Mouse (Mus musculus) ES-Bruce4 (cell line): ENCODE results near the gene Izumo1r. TPM values are rescaled to one million over a fixed set of nuclear protein-coding genes. Genes with fewer than 3 reads are reported as not detected.

Experiments
- H3K27ac ChIP-seq: 2 replicates; pipeline ENCODE4 v1.5.1; 2012; ENCODE audit warnings: low read length, inconsistent platforms; ENCODE audit not compliant: insufficient read depth
- H3K27me3 ChIP-seq: 2 replicates; pipeline ENCODE4 v1.6.1; 2012; ENCODE audit warnings: mild to moderate bottlenecking, low read length, inconsistent platforms; ENCODE audit not compliant: control insufficient read depth, poor library complexity, insufficient read depth, severe bottlenecking
- H3K36me3 ChIP-seq: 2 replicates; pipeline ENCODE4 v1.6.1; 2012; ENCODE audit warnings: inconsistent platforms, mild to moderate bottlenecking, low read length, moderate library complexity; ENCODE audit not compliant: control insufficient read depth, poor library complexity, insufficient read depth, severe bottlenecking
- H3K4me1 ChIP-seq: one replicate; pipeline ENCODE4 v1.8.1; 2011; ENCODE audit warnings: low read length; ENCODE audit not compliant: control insufficient read depth, insufficient read depth
- H3K4me3 ChIP-seq: 2 replicates; pipeline ENCODE4 v1.5.1; 2011; ENCODE audit warnings: low read depth, mild to moderate bottlenecking, low read length
- H3K9ac ChIP-seq: 2 replicates; pipeline ENCODE4 v1.6.1; 2012; ENCODE audit warnings: low read depth, mild to moderate bottlenecking, inconsistent platforms; ENCODE audit not compliant: poor library complexity, severe bottlenecking
- H3K9me3 ChIP-seq: replicated peaks from 2 replicates; pipeline ENCODE4 v1.6.1; 2012; ENCODE audit warnings: mild to moderate bottlenecking, low read length, inconsistent platforms; ENCODE audit not compliant: control insufficient read depth, poor library complexity, insufficient read depth, severe bottlenecking
- CTCF ChIP-seq: IDR thresholded peaks from one replicate; pipeline ENCODE4 v1.8.1; 2011; ENCODE audit warnings: low read depth, low read length
- EP300 ChIP-seq: IDR thresholded peaks from 2 replicates; pipeline ENCODE4 v1.6.1; 2011; ENCODE audit warnings: low read depth, low read length; ENCODE audit not compliant: insufficient read depth
- POLR2A ChIP-seq: IDR thresholded peaks from one replicate; pipeline ENCODE4 v1.8.1; 2011; ENCODE audit warnings: low read length; ENCODE audit not compliant: insufficient read depth
- polyA plus RNA-seq: library from polyadenylated mRNA; stranded (reverse); fragments of >200 nt; gene quantifications from 2 replicates; pipeline ENCODE4 v1.2.4, GENCODE M21; 2011; ENCODE audit warnings: low read depth; ENCODE audit not compliant: missing spikeins, insufficient read depth, insufficient read length

Izumo1r gene
- polyA plus RNA-seq: not detected in 2 replicates

DNA sequence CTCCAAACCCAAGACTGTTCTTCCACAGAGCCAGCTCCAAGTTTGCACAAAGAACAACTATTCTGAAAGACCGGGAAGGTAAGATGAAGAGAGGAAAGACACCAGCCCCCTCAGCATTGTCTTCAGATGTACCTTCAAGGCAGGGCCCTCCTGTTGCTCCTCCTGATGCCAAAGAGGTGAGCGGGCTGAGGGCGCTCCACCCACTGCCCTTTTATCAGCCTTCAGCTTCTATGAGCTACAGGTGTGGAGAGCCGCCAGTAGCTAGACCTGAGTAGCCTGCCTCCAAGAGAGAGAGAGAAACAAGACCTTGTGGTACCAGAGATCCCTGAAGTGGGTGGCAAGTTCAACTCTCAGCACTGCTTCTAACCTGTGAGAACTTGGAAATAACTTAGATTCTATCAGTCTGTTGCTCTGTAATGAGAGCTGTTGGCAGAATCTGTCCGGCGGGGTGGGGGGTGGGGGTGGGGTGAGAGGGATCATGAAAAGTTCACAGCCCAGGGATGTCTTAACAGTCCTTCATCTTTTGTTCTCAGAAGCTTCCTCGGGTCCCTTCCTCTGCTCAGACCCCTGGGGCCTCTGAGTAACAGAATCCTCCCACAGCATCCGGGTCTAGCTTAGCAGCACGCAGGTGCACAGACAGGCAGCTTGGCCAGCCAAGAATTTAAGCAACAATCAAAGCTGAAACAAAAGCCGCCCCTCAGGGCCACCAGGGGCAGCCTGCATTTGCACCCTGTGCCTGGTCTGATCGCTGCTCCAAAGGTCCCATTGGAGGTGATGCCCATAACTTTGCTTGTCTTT, at the start of gene Izumo1r:
Gene Izumo1r (minus strand): TSS at position 369 of the 798 bp plus-strand sequence.
- Histone ChIP-seq H3K9ac (no peak within 1 kb of the TSS), H3K4me1 (peaks cover 1% of the 10 kb centered on the region), H3K27ac (no peak within 1 kb of the TSS), H3K36me3 (no peaks in the 10 kb centered on the region), H3K4me3 (no peak within 1 kb of the TSS), H3K27me3 (no peaks in the 10 kb centered on the region), H3K9me3 (no peaks in the 10 kb centered on the region)
- TF ChIP-seq POLR2A: no peak
- no peak for TF ChIP-seq CTCF
- no peak for TF ChIP-seq EP300

DNA sequence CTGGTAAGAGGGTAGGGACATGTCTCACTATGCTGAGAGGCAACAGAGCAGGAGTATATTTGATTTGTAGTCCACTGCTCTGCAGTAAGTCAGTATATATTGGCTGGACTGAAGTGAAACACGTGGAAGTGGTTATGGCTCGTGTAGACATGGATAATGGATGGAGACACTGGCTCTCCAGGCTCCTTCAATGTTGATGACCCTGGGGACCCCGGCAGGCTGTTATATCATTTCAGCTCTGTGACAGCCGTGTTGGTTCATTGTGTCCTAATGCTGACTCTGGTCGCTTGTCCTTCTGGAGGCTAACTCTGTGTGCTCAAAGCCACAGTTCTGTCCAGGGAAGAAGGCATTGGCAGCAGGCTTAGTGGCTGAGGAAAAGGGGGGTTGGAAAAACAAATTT, 47.3 kb upstream of the Izumo1r start:
- Histone ChIP-seq H3K4me1 (no peaks in the 10 kb centered on the region), H3K9me3 (no peaks in the 10 kb centered on the region), H3K9ac (no peak overlapping the region), H3K4me3 (no peak overlapping the region), H3K36me3 (no peaks in the 10 kb centered on the region), H3K27me3 (no peaks in the 10 kb centered on the region; the same call in 1 of the 2 replicates), H3K27ac (no peak overlapping the region)
- TF ChIP-seq EP300 (no peak), POLR2A (no peak), CTCF (no peak)

DNA sequence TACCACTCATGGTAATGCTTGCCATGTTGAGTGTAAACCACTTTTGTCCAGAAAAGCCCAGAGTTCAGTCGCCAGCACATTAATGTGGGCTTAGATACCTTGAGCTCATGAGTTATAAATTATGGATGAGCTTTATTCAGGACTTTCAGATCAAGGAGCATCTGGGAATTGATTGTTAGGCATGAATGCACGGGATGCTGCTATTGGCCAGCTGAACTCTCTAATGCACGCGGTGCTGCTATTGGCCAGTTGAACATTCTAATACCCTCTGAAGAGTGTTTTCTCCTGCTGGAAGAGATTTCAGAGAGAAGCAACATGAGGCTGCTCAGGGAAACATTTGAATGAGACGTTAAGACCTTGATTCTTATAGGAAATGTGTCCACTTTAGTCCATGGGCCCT, 45.1 kb upstream of the Izumo1r start:
- H3K27ac ChIP-seq: no peak overlapping the region
- no peaks in the 10 kb centered on the region for H3K4me1 ChIP-seq
- no peak for TF ChIP-seq EP300
- TF ChIP-seq CTCF: no peak
- TF ChIP-seq POLR2A: no peak
- H3K9ac ChIP-seq: no peak overlapping the region
- no peaks in the 10 kb centered on the region for H3K9me3 ChIP-seq
- H3K36me3 ChIP-seq: no peaks in the 10 kb centered on the region
- H3K4me3 ChIP-seq: no peak overlapping the region
- H3K27me3 ChIP-seq: no peaks in the 10 kb centered on the region; the same call in 1 of the 2 replicates

DNA sequence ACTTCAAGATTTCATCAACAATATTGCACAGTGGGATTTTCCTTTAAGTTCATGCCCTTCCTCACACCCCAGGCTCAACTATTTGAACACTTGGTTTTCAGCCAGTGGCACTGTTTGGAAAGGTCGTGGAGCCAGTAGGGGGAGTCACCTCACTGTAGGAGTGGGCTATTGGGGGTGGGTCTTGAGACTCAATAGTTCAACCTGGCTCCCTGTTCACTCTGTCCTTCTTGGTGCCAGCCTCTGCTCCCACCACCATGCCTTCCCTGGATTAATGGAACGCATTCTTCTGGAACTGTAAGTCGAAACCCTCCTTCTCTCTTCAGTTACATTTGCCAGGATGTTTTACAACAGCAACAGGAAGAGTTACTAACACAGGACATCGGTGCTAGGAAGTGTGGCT, 42.9 kb upstream of the Izumo1r start:
- H3K9ac ChIP-seq: no peak overlapping the region
- no peak overlapping the region for H3K4me3 ChIP-seq
- H3K27ac ChIP-seq: no peak overlapping the region
- no peaks in the 10 kb centered on the region for H3K36me3 ChIP-seq
- H3K4me1 ChIP-seq: no peaks in the 10 kb centered on the region
- TF ChIP-seq POLR2A (no peak), CTCF (peak; percentile 21)
- H3K27me3 ChIP-seq: no peaks in the 10 kb centered on the region; the same call in 1 of the 2 replicates
- H3K9me3 ChIP-seq: no peaks in the 10 kb centered on the region

DNA sequence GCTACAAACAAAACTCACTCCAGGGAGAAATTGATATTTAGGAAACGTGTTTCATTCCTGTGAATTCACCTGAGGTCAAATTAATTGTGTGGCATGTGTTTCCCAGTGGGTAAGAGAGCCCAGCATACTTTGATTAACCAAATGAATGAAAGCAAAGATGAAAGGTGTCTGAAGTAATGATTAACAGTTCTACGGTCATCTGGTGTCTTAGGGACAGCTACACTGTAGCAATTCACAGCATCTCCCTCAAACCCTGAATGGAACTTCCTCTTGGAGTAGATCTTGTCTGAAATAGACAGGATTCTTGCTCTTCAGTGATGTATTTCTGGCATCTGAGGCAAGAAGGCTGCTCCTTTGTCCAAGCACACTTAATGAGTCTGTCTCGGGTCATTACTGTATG, 42.2 kb upstream of the Izumo1r start:
- no peak overlapping the region for H3K9ac ChIP-seq
- no peaks in the 10 kb centered on the region for H3K4me1 ChIP-seq
- no peaks in the 10 kb centered on the region; the same call in 1 of the 2 replicates for H3K27me3 ChIP-seq
- H3K27ac ChIP-seq: no peak overlapping the region
- no peaks in the 10 kb centered on the region for H3K36me3 ChIP-seq
- no peaks in the 10 kb centered on the region for H3K9me3 ChIP-seq
- TF ChIP-seq EP300 (no peak), CTCF (no peak), POLR2A (no peak)
- H3K4me3 ChIP-seq: no peak overlapping the region

DNA sequence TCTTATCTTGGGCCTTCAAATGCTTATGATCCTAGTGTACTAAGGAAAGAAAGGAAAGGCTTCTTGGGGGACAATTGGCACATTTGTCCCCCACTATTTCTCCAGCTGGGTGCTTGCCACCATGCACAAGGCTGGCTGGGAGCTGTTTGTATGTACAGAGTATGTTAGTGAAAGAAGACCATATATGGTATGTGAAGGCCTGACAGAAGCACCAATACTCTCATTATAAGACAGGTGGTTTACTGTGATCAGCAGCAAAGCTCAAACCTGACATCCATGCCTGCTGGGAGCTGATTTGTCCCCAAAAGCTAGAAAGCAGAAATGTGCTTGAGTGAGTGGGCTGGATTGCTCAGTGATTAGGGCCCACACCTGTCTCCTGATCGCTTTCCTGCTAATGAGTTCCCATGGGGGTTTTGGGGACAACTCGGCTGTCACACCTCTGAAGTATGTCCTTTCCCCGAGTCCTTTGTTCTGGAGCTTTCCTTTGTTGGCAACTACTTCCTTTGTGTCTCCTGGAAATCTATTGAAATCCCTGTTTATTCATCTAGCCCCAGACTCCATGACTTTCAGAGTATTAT, 38.5 kb upstream of the Izumo1r start:
- no peaks in the 10 kb centered on the region for H3K36me3 ChIP-seq
- H3K4me1 ChIP-seq: no peaks in the 10 kb centered on the region
- no peaks in the 10 kb centered on the region for H3K27me3 ChIP-seq
- TF ChIP-seq EP300: no peak
- TF ChIP-seq POLR2A: no peak
- TF ChIP-seq CTCF: no peak
- no peak overlapping the region for H3K4me3 ChIP-seq
- no peak overlapping the region for H3K9ac ChIP-seq
- no peaks in the 10 kb centered on the region for H3K9me3 ChIP-seq
- H3K27ac ChIP-seq: no peak overlapping the region
